Mouse (Mus musculus): ENCODE data around the gene Nell2. TPM values are rescaled to one million over a fixed set of nuclear protein-coding genes. Genes with fewer than 3 reads are reported as not detected.
A peak's percentile ranks its signal among the peaks of the same experiment; 100 is the strongest.

The Nell2 gene
- total RNA-seq, 2 experiments from 2014 or later: 636 to 651 TPM

GRCm38 (mm10) chr15:95131401-95131800 is 397.0 kb downstream of the Nell2 start:
- DNase-seq (ENCODE audit: low spot score in 2 of 2): no peak

- DNase-seq (ENCODE audit: low spot score in 2 of 2): no peak
Measured at GRCm38 (mm10) chr15:95108626-95109025, 419.7 kb downstream of the Nell2 start.

GRCm38 (mm10) chr15:95107246-95107809 is 421.0 kb downstream of the Nell2 start:
- DNase-seq (ENCODE audit: low spot score in 2 of 2): no peak

GRCm38 (mm10) chr15:95101522-95101921 is 426.8 kb downstream of the Nell2 start:
- DNase-seq (ENCODE audit: low spot score in 2 of 2): no peak

GRCm38 (mm10) chr15:95100133-95100532 is 428.2 kb downstream of the Nell2 start:
- DNase-seq (ENCODE audit: low spot score in 2 of 2): no peak

- DNase-seq (ENCODE audit: low spot score in 2 of 2): peak in 1 of 2 experiments; percentile 13
Measured at GRCm38 (mm10) chr15:95085962-95086361, 442.4 kb downstream of the Nell2 start.

- peak in 1 of 2 experiments; percentile 10 for DNase-seq (ENCODE audit: low spot score in 2 of 2)
Measured at GRCm38 (mm10) chr15:95081654-95082053, 446.7 kb downstream of the Nell2 start.

GRCm38 (mm10) chr15:95075356-95075755 is 453.0 kb downstream of the Nell2 start:
- peak; percentile 38 to 44 for DNase-seq (ENCODE audit: low spot score in 2 of 2)

GRCm38 (mm10) chr15:95070881-95071280 is 457.5 kb downstream of the Nell2 start:
- no peak for DNase-seq (ENCODE audit: low spot score in 2 of 2)

- DNase-seq (ENCODE audit: low spot score in 2 of 2): no peak
Measured at GRCm38 (mm10) chr15:95068799-95069198, 459.6 kb downstream of the Nell2 start.

- DNase-seq (ENCODE audit: low spot score in 2 of 2): no peak
Measured at GRCm38 (mm10) chr15:95068023-95068422, 460.3 kb downstream of the Nell2 start.

GRCm38 (mm10) chr15:95055081-95055650 is 473.2 kb downstream of the Nell2 start:
- no peak for DNase-seq (ENCODE audit: low spot score in 2 of 2)

GRCm38 (mm10) chr15:95049171-95049729 is 479.1 kb downstream of the Nell2 start:
- DNase-seq (ENCODE audit: low spot score in 2 of 2): no peak

- DNase-seq (ENCODE audit: low spot score in 2 of 2): no peak
Measured at GRCm38 (mm10) chr15:95047486-95047885, 480.9 kb downstream of the Nell2 start.

- DNase-seq (ENCODE audit: low spot score in 2 of 2): peak; percentile 29 to 47
Measured at GRCm38 (mm10) chr15:95044011-95044410, 484.3 kb downstream of the Nell2 start.

- DNase-seq (ENCODE audit: low spot score in 2 of 2): no peak
Measured at GRCm38 (mm10) chr15:95042437-95042836, 485.9 kb downstream of the Nell2 start.

- no peak for DNase-seq (ENCODE audit: low spot score in 2 of 2)
Measured at GRCm38 (mm10) chr15:95029487-95029875, 498.9 kb downstream of the Nell2 start.

GRCm38 (mm10) chr15:95028862-95029486 is 499.4 kb downstream of the Nell2 start:
- no peak for DNase-seq (ENCODE audit: low spot score in 2 of 2)
